16 mouse cellular contexts compared by ENCODE assay signal in genomic region chr14:21314466-21314865, GRCm38 (mm10).
DNase-seq lines count a peak whose midpoint lies in the region; ATAC-seq and TF ChIP-seq lines count a peak whose summit lies in the region.
"Had no signal": no experiment of that assay in that cellular context is flagged by ENCODE, and none has a peak within 500 bp of the region (broad histone marks: within the 10 kb centered on the region; RNA-seq: fewer than 3 reads in every experiment).

No protein-coding gene starts in this region.

- TF ChIP-seq CTCF in embryonic fibroblast, embryonic 13.5 days (IDR thresholded peaks at IDR 0.05; ENCODE audit: borderline replicate concordance, insufficient read depth, low read length) = no peak

- H3K4me1 ChIP-seq in heart, embryonic 15.5 days (replicated peaks) = peaks cover 14% of the 10 kb centered on the region
- H3K4me1 ChIP-seq in embryonic facial prominence, embryonic 10.5 days = peaks cover 21% of the 10 kb centered on the region
- peaks cover 6% of the 10 kb centered on the region; the same call in 1 of the 2 replicates for H3K4me1 ChIP-seq in embryonic fibroblast, embryonic 13.5 days (ENCODE audit: control insufficient read depth, insufficient read depth, low read length)
- 0 out of 2 replicates have a peak, but pooled peaks cover 2% of the 10 kb centered on the region for H3K4me1 ChIP-seq in forebrain, embryonic 16.5 days (replicated peaks; ENCODE audit: control insufficient read depth, insufficient read depth, low read length)
- H3K4me1 ChIP-seq: hindbrain, embryonic 10.5 days had no signal

- H3K27ac ChIP-seq in heart, embryonic 15.5 days = peak overlapping the region; percentile 47
- peak overlapping the region; percentile 40 for H3K27ac ChIP-seq in embryonic facial prominence, embryonic 10.5 days (replicated peaks)
- H3K27ac ChIP-seq in embryonic fibroblast, embryonic 13.5 days (ENCODE audit: insufficient read depth, low read length) = peak overlapping the region; percentile 84
- no peak overlapping the region for H3K27ac ChIP-seq in forebrain, embryonic 16.5 days (ENCODE audit: low read length)
- H3K27ac ChIP-seq: hindbrain, embryonic 10.5 days had no signal

- H3K36me3 ChIP-seq in heart, embryonic 15.5 days = peaks cover 3% of the 10 kb centered on the region; the same call in 1 of the 2 replicates
- no peaks in the 10 kb centered on the region for H3K36me3 ChIP-seq in embryonic facial prominence, embryonic 10.5 days (replicated peaks)
- H3K36me3 ChIP-seq in forebrain, embryonic 16.5 days (ENCODE audit: control insufficient read depth, insufficient read depth) = no peaks in the 10 kb centered on the region
- H3K36me3 ChIP-seq: hindbrain, embryonic 10.5 days had no signal

- no peak overlapping the region for H3K4me2 ChIP-seq in heart, embryonic 15.5 days
- no peak overlapping the region for H3K4me2 ChIP-seq in forebrain, embryonic 16.5 days (ENCODE audit: low read length)

- no peak for ATAC-seq in heart, embryonic 15.5 days (replicated peaks; ENCODE audit: insufficient number of reproducible peaks, insufficient read depth, low FRiP score, low read depth)
- no peak for ATAC-seq in forebrain, embryonic 16.5 days
- ATAC-seq: CD4-positive, CD25-positive, alpha-beta regulatory T cell, adult 4 months had no signal

- H3K4me3 ChIP-seq in heart, embryonic 15.5 days = no peak overlapping the region
- H3K4me3 ChIP-seq in embryonic facial prominence, embryonic 10.5 days = no peak overlapping the region
- H3K4me3 ChIP-seq in embryonic fibroblast, embryonic 13.5 days (ENCODE audit: insufficient read depth, low read length) = no peak overlapping the region
- no peak overlapping the region for H3K4me3 ChIP-seq in forebrain, embryonic 16.5 days (replicated peaks; ENCODE audit: low read length)
- H3K4me3 ChIP-seq: hindbrain, embryonic 10.5 days had no signal

- H3K9me3 ChIP-seq in heart, embryonic 15.5 days (replicated peaks) = no peaks in the 10 kb centered on the region
- no peaks in the 10 kb centered on the region for H3K9me3 ChIP-seq in embryonic facial prominence, embryonic 10.5 days
- H3K9me3 ChIP-seq in forebrain, embryonic 16.5 days (ENCODE audit: control insufficient read depth, low read length) = no peaks in the 10 kb centered on the region
- H3K9me3 ChIP-seq: G1E; hindbrain, embryonic 10.5 days had no signal

- no peak for DNase-seq in heart, postnatal 25 days (ENCODE audit: low spot score)
- no peak for DNase-seq in embryonic facial prominence, embryonic 10.5 days (ENCODE audit: low spot score)
- DNase-seq in skeletal muscle tissue, adult 2 months (ENCODE audit: low read depth, low spot score) = peak; percentile 7
- DNase-seq in embryo, embryonic 10 days (ENCODE audit: low spot score) = no peak
- DNase-seq: cerebellum, postnatal 14 days; kidney, adult 18-20 months; kidney, postnatal 14 days; lung, adult 18-20 months; midbrain, embryonic 14.5 days; retina, postnatal 1 day had no signal

- 66% methylated on average over 3 of the region's 3 CpGs for WGBS in heart, embryonic 15.5 days
- 82% methylated on average over 3 of the region's 3 CpGs for WGBS in embryonic facial prominence, embryonic 10.5 days
- WGBS in forebrain, embryonic 16.5 days = 79% methylated on average over 3 of the region's 3 CpGs

- intact Hi-C loops in heart, postnatal 25 days (cut with DNase I) = loop anchor here (5.0 kb wide), 2 partner anchors 43 to 47 kb away; no protein-coding TSS in a partner anchor

- H3K27me3 ChIP-seq in heart, embryonic 15.5 days = no peaks in the 10 kb centered on the region
- H3K27me3 ChIP-seq in embryonic facial prominence, embryonic 10.5 days (replicated peaks; ENCODE audit: low read depth, poor library complexity, severe bottlenecking) = no peaks in the 10 kb centered on the region
- no peaks in the 10 kb centered on the region for H3K27me3 ChIP-seq in forebrain, embryonic 16.5 days (replicated peaks; ENCODE audit: control insufficient read depth, insufficient read depth, low read length)

- TF ChIP-seq POLR2A in embryonic fibroblast, embryonic 13.5 days (IDR thresholded peaks at IDR 0.05; ENCODE audit: low read depth, low read length) = no peak

- H3K9ac ChIP-seq in heart, embryonic 15.5 days = no peak overlapping the region
- H3K9ac ChIP-seq in forebrain, embryonic 16.5 days (replicated peaks; ENCODE audit: low read depth, low read length) = no peak overlapping the region
